Mouse (Mus musculus) gastrocnemius, adult 2 months (tissue): Measurements from ENCODE around the gene Chmp6. TPM values are rescaled to one million over a fixed set of nuclear protein-coding genes. Genes with fewer than 3 reads are reported as not detected.

ENCODE experiments used
- DNase-seq: peaks from one replicate; pipeline ENCODE4 v3.0.0; 2022
- H3K27ac ChIP-seq: fragments of 200-600 bp; 2 replicates; pipeline ENCODE4 v1.8.1; 2022; ENCODE audit warnings: mild to moderate bottlenecking
- H3K4me3 ChIP-seq: fragments of 200-600 bp; 2 replicates; pipeline ENCODE4 v1.8.1; 2022; ENCODE audit warnings: mild to moderate bottlenecking, moderate library complexity
- CTCF ChIP-seq: fragments of 200-600 bp; IDR thresholded peaks from 2 replicates; pipeline ENCODE4 v1.8.1; 2022; ENCODE audit warnings: antibody characterized with exemption, mild to moderate bottlenecking, moderate library complexity
- intact Hi-C: fragments of 180-260 bp; cut with DNase I; formaldehyde crosslinking; loops from one replicate; pipeline ENCODE4 v1.15.1; 2025
- total RNA-seq, 2 experiments: library from RNA; stranded (reverse); gene quantifications; 2 replicates each; pipeline ENCODE4 v1.2.3; 2021

Gene Chmp6
- total RNA-seq, 2 experiments from 2014 or later: 29.6 to 31.3 TPM

GRCm38 (mm10) chr11:119956590-119956989 is 43.3 kb downstream of the Chmp6 start:
- H3K4me3 ChIP-seq: no peak overlapping the region
- intact Hi-C loops: no loop called here
- H3K27ac ChIP-seq: no peak overlapping the region
- TF ChIP-seq CTCF: no peak
- no peak for DNase-seq

- Histone ChIP-seq H3K27ac (no peak overlapping the region), H3K4me3 (no peak overlapping the region)
- no peak for TF ChIP-seq CTCF
- DNase-seq: no peak
- intact Hi-C loops: no loop called here
Measured at GRCm38 (mm10) chr11:119958856-119959255, 45.6 kb downstream of the Chmp6 start.

- intact Hi-C loops: no loop called here
- H3K27ac ChIP-seq: no peak overlapping the region
- TF ChIP-seq CTCF: no peak
- no peak for DNase-seq
- H3K4me3 ChIP-seq: no peak overlapping the region
Measured at GRCm38 (mm10) chr11:119959714-119960113, 46.5 kb downstream of the Chmp6 start.

GRCm38 (mm10) chr11:119960671-119961070 is 47.4 kb downstream of the Chmp6 start:
- DNase-seq: no peak
- intact Hi-C loops: no loop called here
- TF ChIP-seq CTCF: no peak
- no peak overlapping the region for H3K27ac ChIP-seq
- no peak overlapping the region for H3K4me3 ChIP-seq

GRCm38 (mm10) chr11:119961511-119961910 is 48.3 kb downstream of the Chmp6 start:
- no peak for DNase-seq
- intact Hi-C loops: no loop called here
- no peak overlapping the region for H3K27ac ChIP-seq
- no peak for TF ChIP-seq CTCF
- no peak overlapping the region for H3K4me3 ChIP-seq

- H3K27ac ChIP-seq: no peak overlapping the region
- TF ChIP-seq CTCF: no peak
- intact Hi-C loops: no loop called here
- H3K4me3 ChIP-seq: no peak overlapping the region
- no peak for DNase-seq
Measured at GRCm38 (mm10) chr11:119965053-119965452, 51.8 kb downstream of the Chmp6 start.

- DNase-seq: no peak
- H3K4me3 ChIP-seq: no peak overlapping the region
- intact Hi-C loops: no loop called here
- no peak for TF ChIP-seq CTCF
- no peak overlapping the region for H3K27ac ChIP-seq
Measured at GRCm38 (mm10) chr11:119966294-119966693, 53.1 kb downstream of the Chmp6 start.

GRCm38 (mm10) chr11:119967401-119967800 is 54.2 kb downstream of the Chmp6 start:
- intact Hi-C loops: no loop called here
- TF ChIP-seq CTCF: no peak

GRCm38 (mm10) chr11:119967892-119968291 is 54.7 kb downstream of the Chmp6 start:
- intact Hi-C loops: no loop called here
- DNase-seq: no peak
- no peak for TF ChIP-seq CTCF
- Histone ChIP-seq H3K4me3 (no peak overlapping the region), H3K27ac (no peak overlapping the region)

More at GRCm38 (mm10) chr11:119967401-119967800, 54.2 kb downstream of the Chmp6 start:
- H3K27ac ChIP-seq: no peak overlapping the region
- DNase-seq: no peak
- no peak overlapping the region for H3K4me3 ChIP-seq

Other genes starting within 250 kb of the Chmp6 start
- gene Baiap2, start 29.3 kb downstream of the Chmp6 start, total RNA-seq: 1 to 10 TPM; 1.5 to 2.0 TPM
- 1 to 10 TPM; 2.8 to 2.9 TPM for gene Aatk, start 133.7 kb downstream of the Chmp6 start, total RNA-seq
- gene Cep131, start 173.4 kb downstream of the Chmp6 start, total RNA-seq: 1 to 10 TPM; 5.3 to 9.5 TPM
- gene Tepsin, start 185.3 kb downstream of the Chmp6 start, total RNA-seq: 1 to 10 TPM; 4.5 to 5.5 TPM
- gene Ndufaf8, start 185.5 kb downstream of the Chmp6 start, total RNA-seq: 10 to 100 TPM; 38.3 to 43.3 TPM
- gene Slc38a10, start 237.9 kb downstream of the Chmp6 start, total RNA-seq: 10 to 100 TPM; 32.2 to 51.7 TPM